Mouse (Mus musculus) heart, postnatal 0 days (tissue): ENCODE results near the gene Add2. TPM values are rescaled to one million over a fixed set of nuclear protein-coding genes. Genes with fewer than 3 reads are reported as not detected.

Source experiments
- ATAC-seq: fragments of 200-750 bp; cut with Nextera tagmentation; 2 replicates; pipeline ENCODE4 v1.8.0; 2017; ENCODE audit warnings: low read depth, moderate number of reproducible peaks, moderate library complexity; ENCODE audit not compliant: insufficient read depth
- DNase-seq: peaks from one replicate; pipeline ENCODE4 v3.0.0-alpha.2; 2016; ENCODE audit warnings: low spot score
- H3K27ac ChIP-seq: fragments of 300-500 bp; sonication (generic); 2 replicates; pipeline ENCODE4 v1.5.1; 2014; ENCODE audit warnings: low read depth, mild to moderate bottlenecking
- H3K27me3 ChIP-seq: fragments of 300-500 bp; sonication (generic); 2 replicates; pipeline ENCODE4 v1.6.1; 2014; ENCODE audit warnings: low read length, mixed read lengths; ENCODE audit not compliant: control insufficient read depth, insufficient read depth
- H3K36me3 ChIP-seq: fragments of 300-500 bp; sonication (generic); replicated peaks from 2 replicates; pipeline ENCODE4 v1.6.1; 2014; ENCODE audit warnings: low read length, mixed read lengths; ENCODE audit not compliant: control insufficient read depth, insufficient read depth
- H3K4me1 ChIP-seq: fragments of 300-500 bp; sonication (generic); 2 replicates; pipeline ENCODE4 v1.6.1; 2014; ENCODE audit warnings: antibody characterized with exemption; ENCODE audit not compliant: control insufficient read depth, insufficient read depth
- H3K4me2 ChIP-seq: fragments of 300-500 bp; sonication (generic); 2 replicates; pipeline ENCODE4 v1.6.1; 2014; ENCODE audit warnings: low read depth, mild to moderate bottlenecking, low read length, moderate library complexity
- H3K4me3 ChIP-seq: fragments of 300-500 bp; sonication (generic); 2 replicates; pipeline ENCODE4 v1.5.1; 2014; ENCODE audit warnings: low read depth, low read length
- H3K9ac ChIP-seq: fragments of 300-500 bp; sonication (generic); replicated peaks from 2 replicates; pipeline ENCODE4 v1.6.1; 2014; ENCODE audit warnings: low read depth, low read length, mixed read lengths
- H3K9me3 ChIP-seq: fragments of 300-500 bp; sonication (generic); replicated peaks from 2 replicates; pipeline ENCODE4 v1.6.1; 2016; ENCODE audit warnings: low read length; ENCODE audit not compliant: control insufficient read depth
- CTCF ChIP-seq: IDR thresholded peaks from 2 replicates; pipeline ENCODE4 v1.5.1; 2016; ENCODE audit warnings: antibody characterized with exemption, control low read depth, low read depth
- EP300 ChIP-seq: IDR thresholded peaks from 2 replicates; pipeline ENCODE4 v1.6.1; 2016; ENCODE audit warnings: antibody characterized with exemption, low read depth
- WGBS: fragments of 180-500 bp; shearing (Covaris S2); extraction: QIAGEN DNeasy Blood & Tissue Kit; methylation state at CpG from one replicate; pipeline ENCODE4 v1.1.7; 2014; 5-methylcytosine and 5-hydroxymethylcytosine counted together
- polyA plus RNA-seq: library from polyadenylated mRNA; unstranded; fragments of >200 nt; fragmentation: Nextera tagmentation; extraction: Ambion mirVana; gene quantifications from 2 replicates; pipeline ENCODE4 v1.2.1, GENCODE M21; 2015
- total RNA-seq: library from RNA; depleted of rRNA; stranded (reverse); fragments of >200 nt; gene quantifications from 2 replicates; pipeline ENCODE4 v1.2.3, GENCODE M21; 2014; ENCODE audit warnings: low replicate concordance

Add2 gene
- total and polyA plus RNA-seq, 2 experiments from 2014 or later, result 1.2 to 1.5 TPM

- TF ChIP-seq CTCF, result no peak
- no peak for TF ChIP-seq EP300
- H3K4me2 ChIP-seq, result no peak overlapping the region
- ATAC-seq, result no peak
- 45% methylated on average over 9 of the region's 9 CpGs for WGBS
- no peaks in the 10 kb centered on the region for H3K4me1 ChIP-seq
- H3K9me3 ChIP-seq, result no peaks in the 10 kb centered on the region
- H3K27ac ChIP-seq, result no peak overlapping the region
- H3K27me3 ChIP-seq, result no peaks in the 10 kb centered on the region
- no peak overlapping the region for H3K4me3 ChIP-seq
- DNase-seq, result no peak
- no peaks in the 10 kb centered on the region for H3K36me3 ChIP-seq
- H3K9ac ChIP-seq, result no peak overlapping the region
Measured at GRCm38 (mm10) chr6:86086851-86087571, 58.5 kb downstream of the Add2 start.

DNA sequence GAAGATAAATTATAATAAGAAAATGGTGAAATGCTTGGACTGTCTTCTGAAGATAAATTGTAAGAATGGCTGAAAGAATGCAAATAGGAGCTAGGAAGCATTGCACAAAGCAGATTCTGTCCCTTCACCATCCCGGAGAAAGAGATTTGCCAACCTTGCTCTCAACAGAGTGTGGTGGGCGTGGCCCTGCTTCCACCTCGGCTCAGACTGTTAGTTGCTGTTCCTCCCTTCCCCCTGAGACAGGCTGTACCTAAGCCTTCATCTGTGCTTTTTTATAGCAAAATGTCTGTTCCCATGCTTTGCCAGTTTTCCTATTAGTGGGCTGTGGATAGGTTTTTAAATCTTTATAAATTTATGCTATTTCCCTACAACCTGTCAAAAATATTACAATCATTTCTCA, 59.3 kb downstream of the Add2 start:
- ATAC-seq, result no peak
- Histone ChIP-seq H3K4me3 (no peak overlapping the region), H3K9ac (no peak overlapping the region), H3K4me2 (no peak overlapping the region), H3K27ac (no peak overlapping the region), H3K9me3 (no peaks in the 10 kb centered on the region), H3K36me3 (no peaks in the 10 kb centered on the region), H3K27me3 (no peaks in the 10 kb centered on the region), H3K4me1 (no peaks in the 10 kb centered on the region)
- no peak for DNase-seq
- TF ChIP-seq EP300, result no peak
- no peak for TF ChIP-seq CTCF
- WGBS, result 36% methylated on average over 3 of the region's 3 CpGs

- Histone ChIP-seq H3K4me1 (no peaks in the 10 kb centered on the region), H3K9me3 (no peaks in the 10 kb centered on the region), H3K9ac (no peak overlapping the region), H3K4me3 (no peak overlapping the region), H3K27ac (no peak overlapping the region), H3K27me3 (no peaks in the 10 kb centered on the region), H3K36me3 (no peaks in the 10 kb centered on the region), H3K4me2 (no peak overlapping the region)
- 63% methylated on average over 10 of the region's 10 CpGs for WGBS
- DNase-seq (no peak), ATAC-seq (no peak)
- TF ChIP-seq EP300, result no peak
- no peak for TF ChIP-seq CTCF
Measured at GRCm38 (mm10) chr6:86094202-86094838, 65.8 kb downstream of the Add2 start.

GRCm38 (mm10) chr6:86095518-86095917, 67.0 kb downstream of the Add2 start:
- no peak overlapping the region for H3K27ac ChIP-seq
- H3K36me3 ChIP-seq, result no peaks in the 10 kb centered on the region
- H3K4me1 ChIP-seq, result no peaks in the 10 kb centered on the region
- no peak overlapping the region for H3K4me3 ChIP-seq
- H3K9ac ChIP-seq, result no peak overlapping the region
- no peaks in the 10 kb centered on the region for H3K9me3 ChIP-seq
- ATAC-seq (no peak), DNase-seq (no peak)
- H3K27me3 ChIP-seq, result no peaks in the 10 kb centered on the region
- 55% methylated on average over 5 of the region's 5 CpGs for WGBS
- no peak overlapping the region for H3K4me2 ChIP-seq
- no peak for TF ChIP-seq EP300
- TF ChIP-seq CTCF, result no peak

- WGBS, result 82% methylated on average over 10 of the region's 10 CpGs
- DNase-seq, result no peak
- no peak overlapping the region for H3K9ac ChIP-seq
Measured at GRCm38 (mm10) chr6:86096733-86097132, 68.3 kb downstream of the Add2 start.

GRCm38 (mm10) chr6:86097155-86097554, 68.7 kb downstream of the Add2 start:
- H3K27ac ChIP-seq, result no peak overlapping the region
- H3K9ac ChIP-seq, result no peak overlapping the region
- H3K4me2 ChIP-seq, result no peak overlapping the region
- TF ChIP-seq EP300, result no peak
- no peak for TF ChIP-seq CTCF
- DNase-seq (no peak), ATAC-seq (no peak)
- H3K9me3 ChIP-seq, result no peaks in the 10 kb centered on the region
- H3K36me3 ChIP-seq, result no peaks in the 10 kb centered on the region
- no peaks in the 10 kb centered on the region for H3K27me3 ChIP-seq
- no peaks in the 10 kb centered on the region for H3K4me1 ChIP-seq
- no peak overlapping the region for H3K4me3 ChIP-seq
- 50% methylated on average over 4 of the region's 4 CpGs for WGBS

More at GRCm38 (mm10) chr6:86096733-86097132, 68.3 kb downstream of the Add2 start:
- Histone ChIP-seq H3K27me3 (no peaks in the 10 kb centered on the region), H3K4me1 (no peaks in the 10 kb centered on the region), H3K4me2 (no peak overlapping the region), H3K27ac (no peak overlapping the region), H3K9me3 (no peaks in the 10 kb centered on the region), H3K4me3 (no peak overlapping the region), H3K36me3 (no peaks in the 10 kb centered on the region)
- no peak for ATAC-seq
- TF ChIP-seq CTCF (no peak), EP300 (no peak)
